Mouse (Mus musculus) brain, embryonic 14.5 days (tissue): Measurements from ENCODE around the gene Fam155a.

ENCODE experiments used
- CTCF ChIP-seq: fragments of 200-500 bp; IDR thresholded peaks from 2 replicates; pipeline ENCODE4 v1.5.1; 2012; ENCODE audit warnings: inconsistent platforms, mild to moderate bottlenecking, moderate library complexity, borderline replicate concordance; ENCODE audit not compliant: insufficient read depth, insufficient read length; ENCODE audit errors: extremely low read depth
- POLR2A ChIP-seq: fragments of 200-500 bp; IDR thresholded peaks from 2 replicates; pipeline ENCODE4 v1.6.1; 2012; ENCODE audit warnings: mild to moderate bottlenecking, inconsistent platforms, borderline replicate concordance; ENCODE audit not compliant: poor library complexity, insufficient read depth, insufficient read length, severe bottlenecking; ENCODE audit errors: extremely low read depth

DNA sequence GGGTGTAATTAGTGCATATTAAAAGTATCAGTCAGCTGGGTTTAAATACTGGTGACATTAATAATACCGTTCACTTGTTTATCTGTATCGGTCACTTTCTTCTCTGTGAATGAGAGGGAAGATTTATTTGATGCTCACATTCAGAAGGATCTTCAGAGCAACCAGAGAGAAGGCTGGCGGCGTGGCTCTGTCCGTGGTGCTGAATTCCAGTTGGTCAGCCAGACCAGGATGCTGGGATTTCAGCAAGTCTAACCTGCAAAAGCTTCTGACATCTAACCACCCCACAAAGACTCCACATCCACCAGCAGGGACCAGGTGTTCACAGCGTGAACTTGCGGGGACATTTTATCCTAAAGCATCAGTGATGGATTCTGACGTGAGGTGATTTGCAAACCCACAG lies 461.5 kb downstream of the Fam155a start:
- TF ChIP-seq CTCF (no peak), POLR2A (no peak)
